Mouse (Mus musculus) myocyte (in vitro differentiated cells): ENCODE data around the gene Tmem128. TPM values are rescaled to one million over a fixed set of nuclear protein-coding genes. Genes with fewer than 3 reads are reported as not detected.

Source experiments
- H3K27me3 ChIP-seq: one replicate; pipeline ENCODE4 v1.6.1; 2011; ENCODE audit not compliant: control insufficient read depth, insufficient read depth, insufficient read length
- H3K36me3 ChIP-seq: one replicate; pipeline ENCODE4 v1.6.1; 2011; ENCODE audit not compliant: control insufficient read depth, insufficient read depth
- H3K4me2 ChIP-seq: one replicate; pipeline ENCODE4 v1.6.1; 2011; ENCODE audit warnings: low read depth, control low read depth
- H3K4me3 ChIP-seq: one replicate; pipeline ENCODE4 v1.5.1; 2011; ENCODE audit warnings: mild to moderate bottlenecking, control low read depth, moderate library complexity
- H3K79me2 ChIP-seq: one replicate; pipeline ENCODE4 v1.6.1; 2011; ENCODE audit not compliant: control insufficient read depth, insufficient read depth
- H3ac ChIP-seq: one replicate; pipeline ENCODE4 v1.6.1; 2011; ENCODE audit not compliant: control insufficient read depth, insufficient read length
- CEBPB ChIP-seq: IDR thresholded peaks from 2 replicates; pipeline ENCODE4 v1.6.1; 2011; ENCODE audit warnings: mild to moderate bottlenecking, moderate library complexity; ENCODE audit not compliant: poor library complexity, insufficient read depth, severe bottlenecking
- E2F4 ChIP-seq: IDR thresholded peaks from one replicate; pipeline ENCODE4 v1.6.1; 2011; ENCODE audit warnings: mild to moderate bottlenecking, control low read depth, moderate library complexity; ENCODE audit not compliant: insufficient read depth
- MAX ChIP-seq: IDR thresholded peaks from one replicate; pipeline ENCODE4 v1.6.1; 2011; ENCODE audit warnings: low read depth, mild to moderate bottlenecking, control low read depth
- MYOD1 ChIP-seq, 3 experiments: IDR thresholded peaks; one replicate each; pipeline ENCODE4 v1.6.1; 2011; ENCODE audit warnings: control low read depth in 2 of 3, low read depth in 2 of 3, mild to moderate bottlenecking in 2 of 3, moderate library complexity in 1 of 3; ENCODE audit not compliant: insufficient read length in 2 of 3, control insufficient read depth in 1 of 3
- MYOG ChIP-seq, 3 experiments: IDR thresholded peaks; one replicate each; pipeline ENCODE4 v1.6.1; 2011; ENCODE audit warnings: control low read depth in 2 of 3, low read depth in 2 of 3, mild to moderate bottlenecking in 2 of 3; ENCODE audit not compliant: insufficient read length in 2 of 3, control insufficient read depth in 1 of 3, insufficient read depth in 1 of 3
- POLR2A ChIP-seq: IDR thresholded peaks from one replicate; pipeline ENCODE4 v1.6.1; 2011; ENCODE audit warnings: low read depth, mild to moderate bottlenecking, control low read depth, moderate library complexity; ENCODE audit not compliant: insufficient read length
- POLR2AphosphoS2 ChIP-seq: IDR thresholded peaks from one replicate; pipeline ENCODE4 v1.6.1; 2011; ENCODE audit warnings: low read depth, control low read depth; ENCODE audit not compliant: insufficient read length
- REST ChIP-seq: IDR thresholded peaks from one replicate; pipeline ENCODE4 v1.6.1; 2011; ENCODE audit warnings: mild to moderate bottlenecking, control low read depth, moderate library complexity; ENCODE audit not compliant: insufficient read depth, insufficient read length
- SRF ChIP-seq: IDR thresholded peaks from one replicate; pipeline ENCODE4 v1.6.1; 2011; ENCODE audit warnings: low read depth; ENCODE audit not compliant: control insufficient read depth, insufficient read length
- TCF12 ChIP-seq: IDR thresholded peaks from one replicate; pipeline ENCODE4 v1.6.1; 2011; ENCODE audit warnings: mild to moderate bottlenecking, control low read depth; ENCODE audit not compliant: poor library complexity, insufficient read depth, severe bottlenecking
- TCF3 ChIP-seq: IDR thresholded peaks from one replicate; pipeline ENCODE4 v1.6.1; 2011; ENCODE audit warnings: low read depth, control low read depth; ENCODE audit not compliant: insufficient read length
- USF1 ChIP-seq: IDR thresholded peaks from one replicate; pipeline ENCODE4 v1.6.1; 2011; ENCODE audit warnings: low read depth, mild to moderate bottlenecking, control low read depth, moderate library complexity
- polyA plus RNA-seq: library from polyadenylated mRNA; unstranded; fragments of >200 nt; fragmentation: generic; extraction: Trizol; gene quantifications from one replicate; pipeline ENCODE4 v1.2.1, GENCODE M21; 2012; ENCODE audit warnings: missing spikeins

Gene Tmem128
- polyA plus RNA-seq, 1 experiment, result 24.0 TPM

GRCm38 (mm10) chr5:38235422-38235821 lies 24.6 kb upstream of the Tmem128 start:
- peaks cover 7% of the 10 kb centered on the region for H3K36me3 ChIP-seq
- H3ac ChIP-seq, result no peak overlapping the region

GRCm38 (mm10) chr5:38236627-38237026 lies 23.4 kb upstream of the Tmem128 start:
- no peak overlapping the region for H3K4me3 ChIP-seq

More at GRCm38 (mm10) chr5:38235422-38235821, 24.6 kb upstream of the Tmem128 start:
- Histone ChIP-seq H3K79me2 (no peaks in the 10 kb centered on the region), H3K27me3 (no peaks in the 10 kb centered on the region), H3K4me2 (no peak overlapping the region), H3K4me3 (no peak overlapping the region)
- TF ChIP-seq E2F4, result no peak
- TF ChIP-seq MAX, result no peak
- TF ChIP-seq TCF12, result no peak
- TF ChIP-seq MYOD1 (IDR thresholded peaks at IDR 0.05; ENCODE audit: control insufficient read depth in 1 of 3, insufficient read length in 2 of 3, low read depth in 2 of 3), result no peak
- TF ChIP-seq POLR2A, result no peak
- no peak for TF ChIP-seq POLR2AphosphoS2
- no peak for TF ChIP-seq TCF3
- no peak for TF ChIP-seq USF1

GRCm38 (mm10) chr5:38240727-38241472 lies 19.1 kb upstream of the Tmem128 start:
- no peak for TF ChIP-seq MYOG (IDR thresholded peaks at IDR 0.05; ENCODE audit: control insufficient read depth in 1 of 3, insufficient read depth in 1 of 3, insufficient read length in 2 of 3, low read depth in 2 of 3)
- TF ChIP-seq POLR2AphosphoS2, result no peak
- no peak for TF ChIP-seq TCF3
- TF ChIP-seq CEBPB, result no peak
- no peak for TF ChIP-seq REST
- no peak overlapping the region for H3ac ChIP-seq
- H3K36me3 ChIP-seq, result no peaks in the 10 kb centered on the region
- no peaks in the 10 kb centered on the region for H3K79me2 ChIP-seq
- no peak overlapping the region for H3K4me2 ChIP-seq
- no peak overlapping the region for H3K4me3 ChIP-seq
- H3K27me3 ChIP-seq, result no peaks in the 10 kb centered on the region

More at GRCm38 (mm10) chr5:38236627-38237026, 23.4 kb upstream of the Tmem128 start:
- Histone ChIP-seq H3K36me3 (peaks cover 7% of the 10 kb centered on the region), H3K27me3 (no peaks in the 10 kb centered on the region), H3K79me2 (no peaks in the 10 kb centered on the region), H3ac (no peak overlapping the region), H3K4me2 (no peak overlapping the region)
- TF ChIP-seq E2F4, result no peak
- no peak for TF ChIP-seq TCF3
- no peak for TF ChIP-seq MYOD1 (IDR thresholded peaks at IDR 0.05; ENCODE audit: control insufficient read depth in 1 of 3, insufficient read length in 2 of 3, low read depth in 2 of 3)
- TF ChIP-seq POLR2AphosphoS2, result no peak
- TF ChIP-seq MAX, result no peak
- no peak for TF ChIP-seq CEBPB
- TF ChIP-seq POLR2A, result no peak

- Histone ChIP-seq H3ac (no peak overlapping the region), H3K4me2 (no peak overlapping the region), H3K79me2 (no peaks in the 10 kb centered on the region), H3K4me3 (no peak overlapping the region), H3K27me3 (no peaks in the 10 kb centered on the region), H3K36me3 (no peaks in the 10 kb centered on the region)
- TF ChIP-seq SRF (no peak), USF1 (no peak), POLR2A (no peak), TCF12 (no peak), CEBPB (no peak), MYOD1 (IDR thresholded peaks at IDR 0.05; ENCODE audit: control insufficient read depth in 1 of 3, insufficient read length in 2 of 3, low read depth in 2 of 3) (no peak), E2F4 (no peak), MAX (no peak), POLR2AphosphoS2 (no peak)
These were observed 18.5 kb upstream of the Tmem128 start for GRCm38 (mm10) chr5:38241473-38241834.

- Histone ChIP-seq H3K4me2 (no peak overlapping the region), H3K36me3 (no peaks in the 10 kb centered on the region), H3K79me2 (no peaks in the 10 kb centered on the region), H3K27me3 (no peaks in the 10 kb centered on the region), H3K4me3 (no peak overlapping the region), H3ac (no peak overlapping the region)
- no peak for TF ChIP-seq MAX
- TF ChIP-seq POLR2A, result no peak
- no peak for TF ChIP-seq E2F4
- TF ChIP-seq TCF12, result no peak
- TF ChIP-seq POLR2AphosphoS2, result no peak
- TF ChIP-seq REST, result no peak
- no peak for TF ChIP-seq CEBPB
- TF ChIP-seq TCF3, result no peak
- TF ChIP-seq SRF, result no peak
- TF ChIP-seq MYOG (IDR thresholded peaks at IDR 0.05; ENCODE audit: control insufficient read depth in 1 of 3, insufficient read depth in 1 of 3, insufficient read length in 2 of 3, low read depth in 2 of 3), result no peak
- TF ChIP-seq USF1, result no peak
- TF ChIP-seq MYOD1 (IDR thresholded peaks at IDR 0.05; ENCODE audit: control insufficient read depth in 1 of 3, insufficient read length in 2 of 3, low read depth in 2 of 3), result no peak
These were observed 18.0 kb upstream of the Tmem128 start for GRCm38 (mm10) chr5:38241966-38242365.
